Mouse (Mus musculus) MEL (cell line): ENCODE measurements around the gene Bcat1. TPM values are rescaled to one million over a fixed set of nuclear protein-coding genes. Genes with fewer than 3 reads are reported as not detected.

Source experiments
- DNase-seq: peaks from one replicate; pipeline ENCODE4 v3.0.0; 2011; ENCODE audit warnings: low read depth, low spot score
- H3K27ac ChIP-seq: 2 replicates; pipeline ENCODE4 v1.5.1; 2012; ENCODE audit warnings: low read depth, mild to moderate bottlenecking, control low read depth, low read length, moderate library complexity; ENCODE audit not compliant: control insufficient read depth
- H3K27me3 ChIP-seq, 2 experiments: fragments of 150-350 bp in 1 of 2; sonication (generic) in 1 of 2; 2 replicates each; pipeline ENCODE4 v1.6.1; 2012; ENCODE audit warnings: low read length in 2 of 2, mild to moderate bottlenecking in 2 of 2, improper control_type of control experiment in 1 of 2, moderate library complexity in 1 of 2; ENCODE audit not compliant: insufficient read depth in 2 of 2, control insufficient read depth in 1 of 2
- H3K36me3 ChIP-seq, 2 experiments: 2 replicates each; pipeline ENCODE4 v1.6.1; 2012 to 2014; ENCODE audit warnings: low read length in 2 of 2, improper control_type of control experiment in 1 of 2, inconsistent platforms in 1 of 2, mild to moderate bottlenecking in 1 of 2; ENCODE audit not compliant: insufficient read depth in 2 of 2, control insufficient read depth in 1 of 2
- H3K4me1 ChIP-seq, 2 experiments: fragments of 150-350 bp in 1 of 2; sonication (generic) in 1 of 2; 2 replicates each; pipeline ENCODE4 v1.6.1; 2012; ENCODE audit warnings: low read length in 2 of 2, improper control_type of control experiment in 1 of 2, mild to moderate bottlenecking in 1 of 2; ENCODE audit not compliant: insufficient read depth in 2 of 2, control insufficient read depth in 1 of 2
- H3K4me3 ChIP-seq, 2 experiments: fragments of 150-350 bp in 1 of 2; sonication (generic) in 1 of 2; 2 replicates each; pipeline ENCODE4 v1.5.1; 2012; ENCODE audit warnings: low read depth in 2 of 2, low read length in 2 of 2, mild to moderate bottlenecking in 2 of 2, moderate library complexity in 2 of 2, control low read depth in 1 of 2, improper control_type of control experiment in 1 of 2; ENCODE audit not compliant: control insufficient read depth in 1 of 2, insufficient read depth in 1 of 2
- H3K79me2 ChIP-seq: 2 replicates; pipeline ENCODE4 v1.6.1; 2012; ENCODE audit warnings: mild to moderate bottlenecking, low read length, moderate library complexity; ENCODE audit not compliant: control insufficient read depth, poor library complexity, insufficient read depth
- H3K9ac ChIP-seq: 2 replicates; pipeline ENCODE4 v1.6.1; 2012; ENCODE audit warnings: low read depth, mild to moderate bottlenecking, control low read depth, low read length, moderate library complexity; ENCODE audit not compliant: control insufficient read depth, poor library complexity, severe bottlenecking
- H3K9me3 ChIP-seq: fragments of 150-350 bp; sonication (generic); replicated peaks from 2 replicates; pipeline ENCODE4 v1.6.1; 2012; ENCODE audit warnings: mild to moderate bottlenecking, low read length, improper control_type of control experiment, moderate library complexity; ENCODE audit not compliant: insufficient read depth
- BHLHE40 ChIP-seq: IDR thresholded peaks from 2 replicates; pipeline ENCODE4 v1.6.1; 2012; ENCODE audit warnings: low read depth, mild to moderate bottlenecking, inconsistent platforms, low read length, improper control_type of control experiment, borderline replicate concordance
- CHD2 ChIP-seq: IDR thresholded peaks from 2 replicates; pipeline ENCODE4 v1.6.1; 2011; ENCODE audit warnings: low read length, improper control_type of control experiment
- CTCF ChIP-seq, 3 experiments: IDR thresholded peaks in 2 of 3; conservative IDR thresholded peaks in 1 of 3; 2 replicates each; pipeline ENCODE4 v1.5.1; 2011 to 2012; ENCODE audit warnings: low read length in 3 of 3, low read depth in 2 of 3, mild to moderate bottlenecking in 2 of 3, improper control_type of control experiment in 1 of 3, inconsistent platforms in 1 of 3, mixed read lengths in 1 of 3, moderate library complexity in 1 of 3; ENCODE audit not compliant: control insufficient read depth in 1 of 3, insufficient read depth in 1 of 3, poor library complexity in 1 of 3, severe bottlenecking in 1 of 3
- E2F4 ChIP-seq: IDR thresholded peaks from 2 replicates; pipeline ENCODE4 v1.6.1; 2011; ENCODE audit warnings: low read depth, low read length, improper control_type of control experiment, borderline replicate concordance
- ETS1 ChIP-seq: IDR thresholded peaks from 2 replicates; pipeline ENCODE4 v1.6.1; 2012; ENCODE audit warnings: low read depth, mild to moderate bottlenecking, inconsistent platforms, low read length, improper control_type of control experiment, moderate library complexity
- GABPA ChIP-seq: IDR thresholded peaks from 2 replicates; pipeline ENCODE4 v1.6.1; 2012; ENCODE audit warnings: low read depth, mild to moderate bottlenecking, inconsistent platforms, low read length, improper control_type of control experiment, moderate library complexity
- JUND ChIP-seq: IDR thresholded peaks from 2 replicates; pipeline ENCODE4 v1.6.1; 2011; ENCODE audit warnings: low read depth, mild to moderate bottlenecking, improper control_type of control experiment, low read length
- KAT2A ChIP-seq: conservative IDR thresholded peaks from 2 replicates; pipeline ENCODE4 v1.6.1; 2012; ENCODE audit warnings: low read depth, low read length, improper control_type of control experiment, inconsistent platforms
- MAX ChIP-seq: IDR thresholded peaks from 2 replicates; pipeline ENCODE4 v1.6.1; 2011; ENCODE audit warnings: low read length, improper control_type of control experiment
- MAZ ChIP-seq: IDR thresholded peaks from 2 replicates; pipeline ENCODE4 v1.6.1; 2012; ENCODE audit warnings: low read depth, mild to moderate bottlenecking, inconsistent platforms, low read length, improper control_type of control experiment
- MXI1 ChIP-seq: IDR thresholded peaks from 2 replicates; pipeline ENCODE4 v1.6.1; 2011; ENCODE audit warnings: mild to moderate bottlenecking, low read depth, low read length, improper control_type of control experiment
- MYC ChIP-seq: IDR thresholded peaks from 2 replicates; pipeline ENCODE4 v1.6.1; 2011; ENCODE audit warnings: low read depth, mild to moderate bottlenecking, low read length, improper control_type of control experiment, moderate library complexity
- POLR2AphosphoS2 ChIP-seq: IDR thresholded peaks from 2 replicates; pipeline ENCODE4 v1.6.1; 2011; ENCODE audit warnings: low read length, improper control_type of control experiment
- POLR2AphosphoS5 ChIP-seq: IDR thresholded peaks from 2 replicates; pipeline ENCODE4 v1.6.1; 2012; ENCODE audit warnings: low read depth, borderline replicate concordance, mild to moderate bottlenecking, inconsistent platforms, low read length, moderate library complexity, mixed read lengths
- RAD21 ChIP-seq: IDR thresholded peaks from 2 replicates; pipeline ENCODE4 v1.6.1; 2011; ENCODE audit warnings: mild to moderate bottlenecking, low read depth, low read length, improper control_type of control experiment
- SIN3A ChIP-seq: IDR thresholded peaks from 2 replicates; pipeline ENCODE4 v1.6.1; 2012; ENCODE audit warnings: low read length, improper control_type of control experiment, inconsistent platforms
- TBP ChIP-seq: IDR thresholded peaks from 2 replicates; pipeline ENCODE4 v1.8.0; 2011; ENCODE audit warnings: low read depth, low read length, improper control_type of control experiment
- TCF12 ChIP-seq: IDR thresholded peaks from 2 replicates; pipeline ENCODE4 v1.6.1; 2014; ENCODE audit warnings: low read depth, mild to moderate bottlenecking, inconsistent platforms, low read length, improper control_type of control experiment, moderate library complexity
- UBTF ChIP-seq: IDR thresholded peaks from 2 replicates; pipeline ENCODE4 v1.6.1; 2012; ENCODE audit warnings: low read depth, mild to moderate bottlenecking, inconsistent platforms, low read length, improper control_type of control experiment, moderate library complexity, borderline replicate concordance; ENCODE audit not compliant: insufficient read depth
- USF1 ChIP-seq: IDR thresholded peaks from 2 replicates; pipeline ENCODE4 v1.6.1; 2014; ENCODE audit warnings: low read depth, mild to moderate bottlenecking, inconsistent platforms, low read length, improper control_type of control experiment, moderate library complexity
- ZNF384 ChIP-seq: IDR thresholded peaks from 2 replicates; pipeline ENCODE4 v1.6.1; 2012; ENCODE audit warnings: low read depth, mild to moderate bottlenecking, inconsistent platforms, low read length, improper control_type of control experiment
- polyA plus RNA-seq, 2 experiments: library from polyadenylated mRNA; stranded (reverse) in 1 of 2; unstranded in 1 of 2; fragments of >175 nt in 1 of 2; fragments of >200 nt in 1 of 2; gene quantifications; 2 replicates each; pipeline versions ENCODE4 v1.2.1 to v1.2.4; 2012; ENCODE audit warnings: low replicate concordance in 2 of 2, low read depth in 1 of 2; ENCODE audit not compliant: insufficient read length in 2 of 2, insufficient read depth in 1 of 2, missing spikeins in 1 of 2
- total RNA-seq: library from RNA; depleted of rRNA; stranded (reverse); fragments of 300-350 nt; gene quantifications from 2 replicates; pipeline ENCODE4 v1.2.3, GENCODE M21; 2012

The Bcat1 gene
- total and polyA plus RNA-seq, 3 experiments: not detected

GRCm38 (mm10) chr6:144997229-144997628 is 78.8 kb downstream of the Bcat1 start:
- TF ChIP-seq RAD21: peak; percentile 15
- no peak for TF ChIP-seq KAT2A
- TF ChIP-seq MYC: no peak
- no peak overlapping the region for H3K27ac ChIP-seq
- H3K36me3 ChIP-seq: no peaks in the 10 kb centered on the region
- no peaks in the 10 kb centered on the region for H3K79me2 ChIP-seq
- H3K27me3 ChIP-seq: no peaks in the 10 kb centered on the region
- H3K4me1 ChIP-seq: no peaks in the 10 kb centered on the region
- no peak overlapping the region for H3K9ac ChIP-seq
- DNase-seq: no peak
- H3K4me3 ChIP-seq: no peak overlapping the region
- H3K9me3 ChIP-seq: no peaks in the 10 kb centered on the region

- no peaks in the 10 kb centered on the region for H3K36me3 ChIP-seq
- H3K27ac ChIP-seq: no peak overlapping the region
- H3K27me3 ChIP-seq: no peaks in the 10 kb centered on the region
- H3K4me1 ChIP-seq: no peaks in the 10 kb centered on the region
- H3K4me3 ChIP-seq: no peak overlapping the region
- H3K9ac ChIP-seq: no peak overlapping the region
- no peak for DNase-seq
- TF ChIP-seq BHLHE40: no peak
- no peak for TF ChIP-seq ZNF384
- no peak for TF ChIP-seq RAD21
- TF ChIP-seq USF1: no peak
- TF ChIP-seq MAZ: no peak
- no peak for TF ChIP-seq MAX
- no peak for TF ChIP-seq CTCF (IDR thresholded peaks at IDR 0.05 in 2 of 3, conservative IDR thresholded peaks at IDR 0.05 in 1 of 3; ENCODE audit: control insufficient read depth in 1 of 3, insufficient read depth in 1 of 3, low read depth in 2 of 3, low read length in 3 of 3, poor library complexity in 1 of 3, severe bottlenecking in 1 of 3)
- no peak for TF ChIP-seq POLR2AphosphoS2
- no peak for TF ChIP-seq GABPA
- TF ChIP-seq CHD2: no peak
- no peak for TF ChIP-seq JUND
- TF ChIP-seq TBP: no peak
- TF ChIP-seq ETS1: no peak
- no peak for TF ChIP-seq POLR2AphosphoS5
- TF ChIP-seq MXI1: no peak
- no peak for TF ChIP-seq E2F4
- TF ChIP-seq TCF12: no peak
- TF ChIP-seq SIN3A: no peak
- TF ChIP-seq UBTF: no peak
- H3K9me3 ChIP-seq: no peaks in the 10 kb centered on the region
- no peaks in the 10 kb centered on the region for H3K79me2 ChIP-seq
Measured at GRCm38 (mm10) chr6:144992111-144992510, 83.9 kb downstream of the Bcat1 start.
